Comparison of ENCODE assay signal across 9 mouse cellular contexts in the genomic region with DNA sequence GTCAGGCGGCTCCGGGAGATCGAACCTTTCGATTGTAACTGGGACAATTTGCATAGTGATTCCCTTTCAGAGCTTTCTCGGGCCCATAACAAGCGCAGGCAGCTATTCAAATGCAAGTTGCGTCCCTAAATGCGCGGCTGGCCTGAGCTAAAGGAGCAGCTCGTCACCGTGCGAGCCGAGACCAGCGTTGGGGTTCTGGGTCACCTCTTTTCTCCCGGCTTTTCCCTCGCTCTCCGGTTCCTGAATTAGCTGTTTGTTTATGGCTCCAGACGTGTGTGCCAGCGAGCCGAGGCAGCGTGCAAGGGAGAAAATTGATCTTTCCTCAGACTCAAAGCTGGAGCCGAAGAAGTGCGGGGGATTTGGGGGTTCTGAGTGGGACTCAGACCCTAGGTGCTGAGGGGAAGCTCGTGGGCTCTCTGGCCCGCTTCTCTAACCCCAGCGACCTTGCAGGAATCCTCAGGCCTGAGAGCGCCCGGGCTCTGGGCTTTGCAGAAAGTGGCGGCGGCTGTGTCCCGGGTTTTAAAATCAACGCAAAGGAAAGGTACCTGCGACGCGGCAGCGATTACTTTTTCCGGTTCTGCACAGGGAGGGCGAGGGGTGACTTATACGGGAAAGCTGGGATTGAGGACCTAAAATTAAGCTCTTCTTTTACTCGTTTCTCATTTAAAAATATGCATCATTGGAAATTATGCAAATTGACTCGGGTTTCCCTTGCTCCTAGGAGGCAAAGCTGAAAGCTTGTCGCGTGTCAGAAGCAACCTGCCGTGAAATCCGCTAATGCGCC. TPM values are rescaled to one million over a fixed set of nuclear protein-coding genes. Genes with fewer than 3 reads are reported as not detected.
A peak's percentile ranks its signal among the peaks of the same experiment; 100 is the strongest.
DNase-seq lines count a peak whose midpoint lies in the region; ATAC-seq and TF ChIP-seq lines count a peak whose summit lies in the region.
"Had no signal": no experiment of that assay in that cellular context is flagged by ENCODE, and none has a peak within 500 bp of the region (broad histone marks: within the 10 kb centered on the region; RNA-seq: fewer than 3 reads in every experiment).

No protein-coding gene starts in this region.

- no peak overlapping the region for H3K9ac ChIP-seq in intestine, embryonic 14.5 days (ENCODE audit: low read length)
- H3K9ac ChIP-seq in neural tube, embryonic 12.5 days: no peak overlapping the region

- DNase-seq in kidney, adult 2 months: peak; percentile 19
- DNase-seq in kidney, postnatal 14 days: no peak
- DNase-seq in embryo, embryonic 11 days: peak; percentile 70
- peak; percentile 76 for DNase-seq in intestine, embryonic 14.5 days (ENCODE audit: low spot score)
- DNase-seq in T-cell, adult 2 months (ENCODE audit: low spot score): no peak
- DNase-seq in spleen, postnatal 36 days (ENCODE audit: low spot score in 2 of 2): no peak
- no peak for DNase-seq in adipocyte (ENCODE audit: low spot score)

- no peak for TF ChIP-seq POLR2A in kidney, adult 2 months (IDR thresholded peaks at IDR 0.05; ENCODE audit: low read depth, low read length)

- H3K36me3 ChIP-seq in kidney, adult 2 months (ENCODE audit: control insufficient read depth, insufficient read depth, low read length): no peaks in the 10 kb centered on the region
- H3K36me3 ChIP-seq in intestine, embryonic 14.5 days (ENCODE audit: control insufficient read depth, insufficient read depth, low read length): no peaks in the 10 kb centered on the region
- no peaks in the 10 kb centered on the region for H3K36me3 ChIP-seq in neural tube, embryonic 12.5 days

- no peak overlapping the region for H3K4me3 ChIP-seq in kidney, adult 2 months (ENCODE audit: insufficient read depth, low read depth, low read length)
- peak overlapping the region; percentile 29 for H3K4me3 ChIP-seq in intestine, embryonic 14.5 days (ENCODE audit: low read depth, low read length)
- peak overlapping the region; percentile 38; the same call in 1 of the 2 replicates for H3K4me3 ChIP-seq in neural tube, embryonic 12.5 days

- no peak for ATAC-seq in intestine, embryonic 14.5 days (replicated peaks; ENCODE audit: low FRiP score, low TSS enrichment, low read depth)
- peak; percentile 46; the same call in 1 of the 2 replicates for ATAC-seq in neural tube, embryonic 12.5 days (ENCODE audit: low FRiP score, low read depth)
- ATAC-seq: Patski had no signal

- 2% methylated on average over 46 of the region's 46 CpGs for WGBS in kidney, adult 2 months
- WGBS in intestine, embryonic 14.5 days: under 1% methylated on average over 46 of the region's 46 CpGs
- under 1% methylated on average over 46 of the region's 46 CpGs for WGBS in neural tube, embryonic 12.5 days

- H3K4me1 ChIP-seq in kidney, adult 2 months (ENCODE audit: control insufficient read depth, insufficient read depth, low read length): no peaks in the 10 kb centered on the region
- no peaks in the 10 kb centered on the region for H3K4me1 ChIP-seq in intestine, embryonic 14.5 days (replicated peaks; ENCODE audit: control insufficient read depth, insufficient read depth, low read length)
- H3K4me1 ChIP-seq in neural tube, embryonic 12.5 days: peaks cover 19% of the 10 kb centered on the region

- H3K27me3 ChIP-seq in kidney, adult 2 months (replicated peaks; ENCODE audit: control insufficient read depth, insufficient read depth, low read length): peaks cover 24% of the 10 kb centered on the region
- H3K27me3 ChIP-seq in intestine, embryonic 14.5 days (replicated peaks; ENCODE audit: control insufficient read depth, insufficient read depth, low read length): peaks cover 94% of the 10 kb centered on the region
- H3K27me3 ChIP-seq in neural tube, embryonic 12.5 days (replicated peaks): peaks cover 76% of the 10 kb centered on the region

- no peaks in the 10 kb centered on the region for H3K9me3 ChIP-seq in intestine, embryonic 14.5 days (ENCODE audit: control insufficient read depth, low read length)
- no peaks in the 10 kb centered on the region for H3K9me3 ChIP-seq in neural tube, embryonic 12.5 days

- H3K4me2 ChIP-seq in intestine, embryonic 14.5 days (ENCODE audit: low read length): peak overlapping the region; percentile 48
- peak overlapping the region; percentile 67 for H3K4me2 ChIP-seq in neural tube, embryonic 12.5 days (replicated peaks)

- H3K27ac ChIP-seq in kidney, adult 2 months (ENCODE audit: insufficient read depth, low read depth, low read length): no peak overlapping the region
- H3K27ac ChIP-seq in intestine, embryonic 14.5 days (ENCODE audit: low read depth): no peak overlapping the region
- H3K27ac ChIP-seq in neural tube, embryonic 12.5 days: 0 out of 2 replicates have a peak overlapping the region, but pooled peaks have one; percentile 1

- TF ChIP-seq CTCF in kidney, adult 2 months (conservative IDR thresholded peaks at IDR 0.05; ENCODE audit: insufficient read depth, insufficient read length, low read depth, low read length): no peak

RNA-seq across cellular contexts. Expression of gene Onecut1, which starts 13.1 kb away (rescaled TPM):
- polyA plus RNA-seq in kidney, adult 2 months (2012; rRNA removed): not detected in 2 replicates
- 0.47 and 2.0 TPM in 2 replicates for polyA plus RNA-seq in intestine, embryonic 14.5 days (2014; fragmentation: Nextera tagmentation; extraction: Ambion mirVana)
- 7.3 and 7.7 TPM in 2 replicates for polyA plus RNA-seq in neural tube, embryonic 12.5 days (2016; fragmentation: Nextera tagmentation; extraction: Ambion mirVana)
- polyA plus RNA-seq: Patski had no signal

Comparison
In these comparisons a context has a peak if more than half of its experiments do, and no peak if none do; other contexts are left out.
1. DNase-seq: peak in kidney, adult 2 months (single experiment), embryo, embryonic 11 days (single experiment) and intestine, embryonic 14.5 days (single experiment); none in kidney, postnatal 14 days (single experiment), T-cell, adult 2 months (single experiment), spleen, postnatal 36 days (0 of 2) and adipocyte (single experiment).